ENCODE assay signal across 27 mouse cellular contexts in genomic region chrX:113074823-113075222, GRCm38 (mm10).
A peak's percentile ranks its signal among the peaks of the same experiment; 100 is the strongest.
DNase-seq lines count a peak whose midpoint lies in the region; ATAC-seq lines count a peak whose summit lies in the region.
"Had no signal": no experiment of that assay in that cellular context is flagged by ENCODE, and none has a peak within 500 bp of the region (broad histone marks: within the 10 kb centered on the region; RNA-seq: fewer than 3 reads in every experiment).

No protein-coding gene starts in this region.

- H3K4me1 ChIP-seq in hindbrain, embryonic 16.5 days (ENCODE audit: control insufficient read depth, insufficient read depth, low read depth, low read length), result no peaks in the 10 kb centered on the region
- H3K4me1 ChIP-seq: embryonic facial prominence, embryonic 13.5 days; embryonic facial prominence, embryonic 15.5 days; forebrain, embryonic 10.5 days; forebrain, embryonic 13.5 days; forebrain, embryonic 15.5 days had no signal

- no peak overlapping the region for H3K4me2 ChIP-seq in hindbrain, embryonic 16.5 days (ENCODE audit: low read length)
- H3K4me2 ChIP-seq: embryonic facial prominence, embryonic 13.5 days; embryonic facial prominence, embryonic 15.5 days; forebrain, embryonic 13.5 days; forebrain, embryonic 15.5 days had no signal

- no peaks in the 10 kb centered on the region for H3K36me3 ChIP-seq in hindbrain, embryonic 16.5 days (ENCODE audit: control insufficient read depth, insufficient read depth, low read length)
- H3K36me3 ChIP-seq: embryonic facial prominence, embryonic 15.5 days; forebrain, embryonic 10.5 days; forebrain, embryonic 15.5 days had no signal

- peak; percentile 16 for DNase-seq in CD4-positive helper T cell, adult 2 months (ENCODE audit: low read depth, low spot score)
- DNase-seq in lung, postnatal 10 days, result no peak
- no peak for DNase-seq in right cerebral cortex, postnatal 14 days
- DNase-seq: adrenal gland, adult 2 months; adrenal gland, postnatal 10 days; adrenal gland, postnatal 25 days; B cell, adult 2 months; cerebellum, adult 11 months; cerebellum, adult 18-20 months; cerebellum, adult 8-10 months; cerebellum, adult 9-11 months; cerebellum, postnatal 14 days; cerebellum, postnatal 36 days; embryo, embryonic 11 days; forebrain, postnatal 0 days had no signal

- no peak overlapping the region for H3K4me3 ChIP-seq in hindbrain, embryonic 16.5 days (ENCODE audit: low read length)
- H3K4me3 ChIP-seq: embryonic facial prominence, embryonic 13.5 days; embryonic facial prominence, embryonic 15.5 days; erythroblast, embryonic 14.5 days; forebrain, embryonic 10.5 days; forebrain, embryonic 13.5 days; forebrain, embryonic 15.5 days had no signal

- no peak overlapping the region for H3K27ac ChIP-seq in hindbrain, embryonic 16.5 days (ENCODE audit: low read depth, low read length)
- H3K27ac ChIP-seq: embryonic facial prominence, embryonic 13.5 days; embryonic facial prominence, embryonic 15.5 days; forebrain, embryonic 10.5 days; forebrain, embryonic 13.5 days; forebrain, embryonic 15.5 days had no signal

- H3K9me3 ChIP-seq in hindbrain, embryonic 16.5 days (ENCODE audit: control insufficient read depth, low read length), result no peaks in the 10 kb centered on the region
- H3K9me3 ChIP-seq: embryonic facial prominence, embryonic 13.5 days; embryonic facial prominence, embryonic 15.5 days; forebrain, embryonic 10.5 days; forebrain, embryonic 13.5 days; forebrain, embryonic 15.5 days; G1E had no signal

- 88% methylated on average over 4 of the region's 4 CpGs for WGBS in hindbrain, embryonic 16.5 days

- no peak overlapping the region for H3K9ac ChIP-seq in hindbrain, embryonic 16.5 days (ENCODE audit: low read depth, low read length)
- H3K9ac ChIP-seq: embryonic facial prominence, embryonic 13.5 days; embryonic facial prominence, embryonic 15.5 days; forebrain, embryonic 13.5 days; forebrain, embryonic 15.5 days; forebrain, postnatal 0 days had no signal

- ATAC-seq in CD4-positive, CD25-positive, alpha-beta regulatory T cell, adult 4 months, result peak; percentile 43
- peak; percentile 88 for ATAC-seq in activated CD4-positive, CD25-positive, alpha-beta regulatory T cell, adult 4 months
- ATAC-seq in inflammation-experienced regulatory T-cells, adult 6 months, result peak; percentile 35
- no peak for ATAC-seq in hindbrain, embryonic 16.5 days
- ATAC-seq: forebrain, embryonic 13.5 days; forebrain, embryonic 15.5 days; forebrain, postnatal 0 days; Patski had no signal

- H3K27me3 ChIP-seq in hindbrain, embryonic 16.5 days (replicated peaks; ENCODE audit: control insufficient read depth, insufficient read depth, low read length), result no peaks in the 10 kb centered on the region
- H3K27me3 ChIP-seq: embryonic facial prominence, embryonic 13.5 days; embryonic facial prominence, embryonic 15.5 days; forebrain, embryonic 13.5 days; forebrain, embryonic 15.5 days had no signal
